Mouse (Mus musculus) brain, embryonic 18.5 days (tissue): ENCODE results near the gene Pik3r4.
A peak's percentile ranks its signal among the peaks of the same experiment; 100 is the strongest.
"Not testable (repeated sequence)": the region's sequence is repeated elsewhere in the genome, so short reads cannot be mapped to it uniquely, and the experiment has no call there.

Source experiments
- DNase-seq: peaks from one replicate; pipeline ENCODE4 v3.0.0-alpha.2; 2012; ENCODE audit warnings: low read depth, low spot score

Gene Pik3r4

GRCm38 (mm10) chr9:105642460-105643371 lies at the start of gene Pik3r4:
Gene Pik3r4 (plus strand): TSS chr9:105642978.
- peak; percentile 70 for DNase-seq

GRCm38 (mm10) chr9:105598906-105599305 lies 43.9 kb upstream of the Pik3r4 start:
- DNase-seq, result no peak

GRCm38 (mm10) chr9:105611980-105612771 lies 30.6 kb upstream of the Pik3r4 start:
- no peak for DNase-seq

DNA sequence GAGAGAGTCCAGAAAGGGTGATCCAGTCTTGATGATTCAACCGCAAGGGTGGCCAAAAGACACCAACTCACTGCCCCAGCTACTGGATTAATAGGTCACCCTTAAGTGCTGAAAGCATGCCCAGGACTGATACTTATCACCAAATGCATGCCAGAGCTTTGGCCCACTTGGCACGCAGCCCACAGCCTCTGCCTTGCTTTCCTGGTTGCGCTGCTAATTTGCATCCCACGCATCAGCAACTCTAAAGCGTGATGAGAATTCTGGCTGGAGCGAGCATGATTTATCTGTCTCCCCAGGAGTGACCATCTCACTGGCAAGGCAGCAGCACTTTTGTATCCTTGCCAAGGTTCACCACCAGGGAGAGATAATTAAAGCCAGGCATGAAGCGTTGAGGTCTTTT lies 29.9 kb upstream of the Pik3r4 start:
- no peak for DNase-seq

DNA sequence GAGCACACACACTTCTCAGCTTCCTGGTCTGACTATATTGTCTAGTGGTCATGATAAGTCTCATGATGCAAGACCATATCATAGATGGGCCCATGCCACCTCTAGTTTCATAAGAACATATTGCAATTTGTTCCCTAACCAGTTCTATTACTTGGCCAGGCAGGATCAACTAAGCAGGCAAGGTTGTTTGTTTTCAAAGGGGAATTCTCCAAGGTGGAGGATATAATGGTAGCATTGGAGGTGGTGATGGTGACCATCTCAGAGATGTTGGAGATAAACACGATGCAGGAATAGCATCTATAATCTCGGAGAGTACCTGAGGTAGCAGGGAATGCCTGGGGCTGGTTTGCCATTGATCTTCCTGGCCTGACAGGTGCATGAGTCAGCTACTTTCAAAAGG lies 26.8 kb upstream of the Pik3r4 start:
- no peak for DNase-seq

DNA sequence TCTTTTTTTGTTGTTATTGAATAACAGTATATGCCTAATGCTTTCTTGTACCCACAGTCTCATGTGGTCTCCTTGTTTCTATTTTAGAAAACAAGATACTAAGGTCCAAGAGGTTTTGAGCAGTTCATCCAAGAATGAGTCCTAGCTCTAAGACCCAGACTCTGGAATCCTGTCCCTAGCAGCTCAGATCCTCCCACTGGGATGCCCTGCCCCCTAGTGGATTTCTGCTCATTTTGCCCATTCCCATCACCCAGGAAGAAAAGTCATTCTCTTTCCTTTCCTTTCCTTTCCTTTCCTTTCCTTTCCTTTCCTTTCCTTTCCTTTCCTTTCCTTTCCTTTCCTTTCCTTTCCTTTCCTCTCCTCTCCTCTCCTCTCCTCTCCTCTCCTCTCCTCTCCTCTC lies 25.5 kb upstream of the Pik3r4 start:
- not testable (repeated sequence) for DNase-seq

DNA sequence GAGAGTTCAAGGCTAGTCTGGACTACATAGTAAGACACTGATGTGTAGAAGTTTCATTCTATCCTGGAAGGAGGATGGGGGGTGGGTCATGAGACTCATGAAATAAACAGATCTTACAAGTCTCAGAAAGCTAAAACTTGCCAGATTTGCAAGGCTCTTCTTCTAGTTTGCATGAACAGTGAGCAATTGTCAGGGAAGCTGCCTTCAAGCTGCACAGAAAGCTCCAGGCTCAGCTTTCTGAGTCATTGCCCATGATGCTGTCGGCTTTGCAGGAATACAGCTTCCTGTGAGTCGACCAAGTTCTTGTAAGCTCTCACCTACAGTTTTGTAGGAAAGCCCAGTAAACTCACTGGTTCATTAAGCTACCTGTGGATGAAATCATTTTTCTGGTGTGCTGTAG lies 8.8 kb upstream of the Pik3r4 start:
- no peak for DNase-seq

DNA sequence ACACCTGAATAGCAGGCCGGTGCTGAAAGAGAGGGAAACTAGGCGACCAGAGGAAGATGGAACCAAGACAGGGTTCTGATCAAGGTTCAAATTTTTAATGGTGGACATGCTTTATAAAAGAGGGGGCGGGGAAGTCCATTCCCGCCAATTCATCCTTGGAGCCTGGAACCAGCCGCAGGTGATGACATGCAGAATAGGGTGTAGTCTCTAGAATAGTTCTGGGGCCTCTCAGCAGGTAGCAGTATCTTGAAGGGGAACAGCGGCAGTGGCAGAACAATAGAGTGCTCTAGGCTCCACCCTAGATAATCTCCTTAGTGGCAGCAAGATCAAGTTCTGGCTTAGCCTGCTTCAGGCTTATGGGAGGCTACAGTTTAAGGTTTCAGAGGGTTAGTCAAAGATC lies 1.4 kb upstream of the Pik3r4 start:
- not testable (repeated sequence) for DNase-seq

DNA sequence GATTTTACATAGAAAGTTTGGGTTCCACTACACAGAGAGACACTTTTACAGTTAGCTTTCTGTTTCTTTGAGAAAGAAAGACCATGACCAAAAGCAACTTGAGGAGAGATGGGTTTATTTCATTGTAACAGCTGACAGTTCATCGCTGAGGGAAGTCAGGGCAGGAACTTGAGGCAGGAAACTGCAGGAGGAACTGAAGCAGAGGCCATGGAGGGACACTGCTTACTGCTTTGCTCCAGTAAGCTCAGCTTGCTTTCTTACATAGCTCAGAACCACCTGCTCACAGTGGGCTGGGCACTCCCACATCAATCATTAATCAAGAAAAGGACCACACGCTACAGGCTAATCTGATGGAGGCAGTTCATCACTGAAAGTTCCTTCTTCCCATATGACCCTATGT lies 13.4 kb downstream of the Pik3r4 start:
- no peak for DNase-seq

DNA sequence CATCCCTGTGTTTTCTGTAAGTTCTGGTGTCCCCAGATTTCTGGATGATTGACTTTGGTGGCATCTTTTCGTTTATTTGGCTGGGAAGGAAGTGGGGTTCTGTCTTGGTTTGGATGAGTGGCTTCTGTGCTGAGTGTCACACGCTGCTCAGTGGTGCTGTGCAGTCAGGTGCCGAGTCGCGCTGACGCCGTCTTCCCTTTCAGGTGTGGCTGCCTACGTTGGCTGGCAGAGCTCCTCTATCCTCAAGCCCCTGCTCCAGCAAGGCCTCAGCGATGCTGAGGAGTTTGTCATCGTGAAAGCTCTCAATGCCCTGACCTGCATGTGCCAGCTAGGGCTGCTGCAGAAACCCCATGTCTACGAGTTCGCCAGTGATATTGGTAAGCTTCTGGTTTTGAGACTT lies 15.4 kb downstream of the Pik3r4 start:
- DNase-seq, result no peak

DNA sequence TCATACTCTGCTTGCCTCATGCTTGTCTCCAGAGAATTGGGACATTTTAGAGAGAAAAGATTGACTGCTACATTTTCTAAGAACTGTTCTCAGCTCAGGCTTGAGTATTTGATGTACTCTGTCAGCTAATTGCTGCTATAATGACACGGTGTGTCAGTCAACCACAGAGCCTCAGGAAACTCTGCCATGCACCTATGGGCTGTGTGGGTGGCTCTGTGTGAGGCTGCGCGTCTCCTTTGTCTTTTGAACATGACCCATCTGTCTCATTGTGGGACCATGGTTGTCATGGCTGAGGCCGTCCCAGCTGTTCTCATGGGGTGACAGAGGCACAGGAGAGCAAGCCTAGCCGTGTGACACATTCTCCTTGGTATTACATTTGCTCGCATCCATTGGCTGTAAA lies 17.1 kb downstream of the Pik3r4 start:
- no peak for DNase-seq

DNA sequence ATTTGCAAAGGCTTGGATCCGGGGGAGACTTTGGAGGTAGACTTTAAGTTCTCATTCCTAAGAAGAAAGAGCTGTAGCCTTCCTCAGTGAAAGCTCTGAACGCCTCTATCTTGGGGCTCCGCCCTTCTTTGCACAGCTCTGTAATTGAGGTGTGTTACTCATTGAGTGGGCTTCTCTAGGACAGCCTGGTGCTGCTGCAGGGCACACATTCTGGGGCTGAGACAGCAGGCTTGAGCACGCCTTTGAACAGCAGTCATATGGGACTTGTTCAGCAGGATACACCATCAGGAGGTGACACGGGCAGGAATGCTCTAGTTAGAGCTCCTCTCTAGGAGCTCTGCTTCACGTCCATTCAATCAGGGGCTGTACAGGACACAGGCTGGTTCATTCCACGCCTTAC lies 22.5 kb downstream of the Pik3r4 start:
- no peak for DNase-seq

- no peak for DNase-seq
Measured at GRCm38 (mm10) chr9:105670916-105671315, 28.1 kb downstream of the Pik3r4 start.

DNA sequence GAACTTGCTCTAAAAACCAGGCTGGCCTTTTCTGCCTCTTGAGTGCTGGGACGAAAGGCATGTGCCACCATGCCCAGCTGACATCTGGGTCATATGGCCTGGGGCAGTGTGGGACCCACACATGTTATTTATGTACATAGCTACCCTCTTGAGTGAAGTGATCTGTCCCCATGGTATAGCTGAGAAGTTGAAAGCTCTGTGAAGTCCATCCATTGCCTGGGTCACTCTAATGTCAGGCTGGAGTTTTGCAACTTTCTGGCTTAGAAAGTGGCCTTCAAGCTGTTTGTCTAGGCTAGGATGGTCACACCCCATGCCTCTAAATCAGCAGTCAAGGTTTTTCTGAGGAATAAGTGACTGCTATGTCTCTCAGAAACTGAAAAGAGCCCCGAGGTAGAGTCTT lies 29.3 kb downstream of the Pik3r4 start:
- no peak for DNase-seq

DNA sequence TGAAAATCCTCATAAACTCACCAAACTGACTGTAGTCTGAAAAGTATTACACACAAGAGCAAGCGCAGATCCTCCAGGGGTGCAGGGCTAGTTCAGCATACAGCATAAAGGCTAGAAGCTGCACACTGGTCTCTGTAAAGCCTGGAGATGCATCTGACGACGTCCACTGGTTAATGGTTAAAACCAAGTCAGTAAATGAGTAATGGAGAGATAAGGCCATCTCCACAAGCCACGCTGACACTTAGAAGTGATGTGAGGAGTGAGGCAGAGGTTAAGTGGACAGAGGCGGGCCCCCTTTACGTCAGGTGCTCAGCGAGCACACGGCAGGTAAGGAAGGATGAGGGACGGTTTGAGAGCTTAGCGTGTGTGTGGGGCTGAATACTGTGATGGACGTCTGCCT lies 33.2 kb downstream of the Pik3r4 start:
- no peak for DNase-seq

DNA sequence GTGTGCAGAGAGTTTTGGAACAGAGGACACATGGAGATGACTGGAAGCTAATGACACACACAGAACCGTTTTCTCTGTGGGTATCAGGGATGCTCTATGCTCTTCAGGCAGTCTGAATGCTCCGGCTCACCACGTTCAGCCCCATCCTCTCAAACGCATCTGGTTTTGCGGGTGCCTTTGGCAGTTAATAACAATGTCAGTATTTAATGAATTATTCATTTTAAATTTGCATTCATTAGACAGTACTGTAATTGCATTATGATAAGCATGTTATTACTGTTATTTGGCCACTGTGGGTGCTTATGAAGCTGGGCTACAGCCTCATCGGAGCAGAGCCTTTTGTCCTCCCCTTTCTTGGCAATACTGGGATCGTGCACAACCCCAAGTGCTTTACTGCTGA lies 38.6 kb downstream of the Pik3r4 start:
- no peak for DNase-seq

GRCm38 (mm10) chr9:105684549-105685165 lies 41.9 kb downstream of the Pik3r4 start:
- DNase-seq, result no peak

GRCm38 (mm10) chr9:105689485-105689884 lies 46.7 kb downstream of the Pik3r4 start:
- no peak for DNase-seq

DNA sequence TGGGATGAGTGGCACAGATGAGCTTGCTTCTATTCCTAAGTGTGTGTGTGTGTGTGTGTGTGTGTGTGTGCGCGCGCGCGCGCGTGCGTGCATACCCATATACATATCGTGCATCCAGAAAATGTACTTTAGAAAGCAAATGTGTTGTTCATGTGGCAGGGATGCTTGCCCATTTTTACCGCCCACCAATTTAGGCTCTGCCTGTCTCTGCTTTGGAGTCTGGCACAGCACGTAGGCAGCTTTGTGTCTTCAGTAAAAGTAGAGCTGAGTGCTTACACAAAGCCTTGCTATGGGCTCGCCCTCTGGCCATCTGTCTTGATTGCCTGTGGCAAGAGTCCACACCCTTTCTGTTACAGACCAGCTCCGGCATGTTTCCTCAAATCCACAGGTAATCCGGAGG lies 49.7 kb downstream of the Pik3r4 start:
- DNase-seq, result no peak

- DNase-seq, result no peak
Measured at GRCm38 (mm10) chr9:105693056-105693455, 50.3 kb downstream of the Pik3r4 start.

GRCm38 (mm10) chr9:105693854-105694253 lies 51.1 kb downstream of the Pik3r4 start:
- DNase-seq, result no peak

DNA sequence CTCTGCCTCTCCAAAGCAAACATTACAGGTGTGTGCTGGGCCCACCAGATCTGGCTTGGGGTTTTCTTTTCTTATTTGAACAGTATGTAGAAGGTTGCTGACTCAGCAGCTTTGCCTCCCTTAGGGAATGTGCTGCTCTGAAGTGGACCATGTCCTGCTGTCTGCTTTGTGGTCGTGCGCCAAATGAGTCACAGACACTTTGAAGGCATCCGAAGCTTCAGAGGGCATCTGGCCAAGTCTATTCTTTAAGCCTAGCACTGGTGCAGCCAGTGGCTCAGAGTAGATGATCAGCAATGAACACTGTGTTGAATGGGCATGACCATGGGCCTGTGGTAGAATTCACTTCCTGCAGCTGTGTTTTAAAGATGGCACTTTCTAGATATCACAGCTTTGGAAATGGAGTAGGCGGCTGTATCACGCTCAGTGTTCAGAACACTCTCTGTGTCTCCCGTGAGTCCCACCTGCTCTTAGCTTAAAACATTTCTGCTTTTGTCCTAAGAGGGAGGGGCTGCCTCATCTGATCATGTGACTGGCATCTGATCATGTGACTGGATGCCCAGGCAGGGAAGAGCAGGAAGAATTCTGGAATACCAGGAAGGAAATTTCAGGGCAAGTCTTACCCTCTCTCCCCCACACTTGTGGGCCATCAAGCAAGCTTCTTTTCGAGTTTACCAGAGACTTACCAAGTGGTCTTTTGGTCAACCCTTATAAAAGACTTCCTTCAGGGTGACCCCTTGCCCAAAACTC lies 54.2 kb downstream of the Pik3r4 start:
- DNase-seq, result no peak
